Mouse (Mus musculus) heart, embryonic 14.5 days (tissue): ENCODE measurements at regions not wholly inside any gene's neighbourhood (a gene's known extent, or its start where the extent isn't known, plus 50 kb on each side); places are given as distances from the start of the nearest gene placed in this dataset.

Source experiments
- ATAC-seq: fragments of 200-750 bp; cut with Nextera tagmentation; 2 replicates; pipeline ENCODE4 v1.8.0; 2017; ENCODE audit warnings: low read depth, moderate TSS enrichment; ENCODE audit not compliant: insufficient number of reproducible peaks, insufficient read depth, low FRiP score
- H3K27ac ChIP-seq, 2 experiments: fragments of 200-500 bp in 1 of 2; fragments of 300-500 bp in 1 of 2; sonication (generic) in 1 of 2; replicated peaks in 1 of 2; 2 replicates each; pipeline ENCODE4 v1.5.1; 2012 to 2014; ENCODE audit warnings: low read depth in 2 of 2, low read length in 2 of 2, control low read depth in 1 of 2, mild to moderate bottlenecking in 1 of 2, mixed read lengths in 1 of 2; ENCODE audit not compliant: control insufficient read depth in 1 of 2, insufficient read depth in 1 of 2
- H3K27me3 ChIP-seq: fragments of 300-500 bp; sonication (generic); 2 replicates; pipeline ENCODE4 v1.6.1; 2014; ENCODE audit warnings: mild to moderate bottlenecking, low read length, control low read depth; ENCODE audit not compliant: control insufficient read depth, insufficient read depth
- H3K36me3 ChIP-seq: fragments of 300-500 bp; sonication (generic); 2 replicates; pipeline ENCODE4 v1.6.1; 2014; ENCODE audit warnings: mild to moderate bottlenecking, control low read depth, low read length, mixed read lengths; ENCODE audit not compliant: control insufficient read depth, insufficient read depth
- H3K4me1 ChIP-seq, 2 experiments: fragments of 200-500 bp in 1 of 2; fragments of 300-500 bp in 1 of 2; sonication (generic) in 1 of 2; 2 replicates each; pipeline ENCODE4 v1.6.1; 2012 to 2014; ENCODE audit warnings: low read length in 2 of 2, control low read depth in 1 of 2, mixed read lengths in 1 of 2; ENCODE audit not compliant: control insufficient read depth in 2 of 2, insufficient read depth in 2 of 2
- H3K4me2 ChIP-seq: fragments of 300-500 bp; sonication (generic); 2 replicates; pipeline ENCODE4 v1.6.1; 2014; ENCODE audit warnings: mild to moderate bottlenecking, low read length
- H3K4me3 ChIP-seq, 2 experiments: fragments of 200-500 bp in 1 of 2; fragments of 300-500 bp in 1 of 2; sonication (generic) in 1 of 2; 2 replicates each; pipeline ENCODE4 v1.5.1; 2012 to 2014; ENCODE audit warnings: low read length in 2 of 2, mild to moderate bottlenecking in 2 of 2, control low read depth in 1 of 2, low read depth in 1 of 2, moderate library complexity in 1 of 2; ENCODE audit not compliant: control insufficient read depth in 1 of 2, insufficient read depth in 1 of 2
- H3K9ac ChIP-seq: fragments of 300-500 bp; sonication (generic); 2 replicates; pipeline ENCODE4 v1.6.1; 2014; ENCODE audit warnings: mild to moderate bottlenecking, low read length
- H3K9me3 ChIP-seq: fragments of 300-500 bp; sonication (generic); 2 replicates; pipeline ENCODE4 v1.6.1; 2016; ENCODE audit warnings: low read length, control low read depth; ENCODE audit not compliant: control insufficient read depth
- WGBS: fragments of 180-500 bp; shearing (Covaris S2); extraction: QIAGEN DNeasy Blood & Tissue Kit; methylation state at CpG from one replicate; pipeline ENCODE4 v1.1.7; 2014; 5-methylcytosine and 5-hydroxymethylcytosine counted together

GRCm38 (mm10) chr5:129256136-129256535, 159.6 kb downstream of the Adgrd1 start:
- H3K27ac ChIP-seq: no peak overlapping the region
- WGBS: 72% methylated on average over 9 of the region's 9 CpGs

GRCm38 (mm10) chr5:129257206-129257605, 160.7 kb downstream of the Adgrd1 start:
- Histone ChIP-seq H3K9me3 (peaks cover 9% of the 10 kb centered on the region; the same call in 1 of the 2 replicates), H3K27me3 (no peaks in the 10 kb centered on the region), H3K4me2 (no peak overlapping the region), H3K9ac (no peak overlapping the region), H3K4me3 (no peak overlapping the region), H3K27ac (no peak overlapping the region), H3K4me1 (0 out of 4 replicates have a peak, but pooled peaks cover 0 to 2% of the 10 kb centered on the region in 2 experiments), H3K36me3 (no peaks in the 10 kb centered on the region)
- 57% methylated on average over 5 of the region's 5 CpGs for WGBS
- no peak for ATAC-seq

More at GRCm38 (mm10) chr5:129256136-129256535, 159.6 kb downstream of the Adgrd1 start:
- Histone ChIP-seq H3K36me3 (no peaks in the 10 kb centered on the region), H3K4me3 (no peak overlapping the region), H3K4me1 (0 out of 4 replicates have a peak, but pooled peaks cover 0 to under 1% of the 10 kb centered on the region in 2 experiments), H3K27me3 (no peaks in the 10 kb centered on the region), H3K4me2 (no peak overlapping the region), H3K9ac (no peak overlapping the region), H3K9me3 (peaks cover 9% of the 10 kb centered on the region; the same call in 1 of the 2 replicates)
- no peak for ATAC-seq

GRCm38 (mm10) chr5:129260689-129261088, 164.1 kb downstream of the Adgrd1 start:
- Histone ChIP-seq H3K27ac (no peak overlapping the region), H3K9ac (no peak overlapping the region), H3K36me3 (no peaks in the 10 kb centered on the region), H3K9me3 (no peaks in the 10 kb centered on the region), H3K27me3 (no peaks in the 10 kb centered on the region; the same call in 1 of the 2 replicates), H3K4me3 (no peak overlapping the region), H3K4me1 (peaks cover 0 to 5% of the 10 kb centered on the region in 2 experiments; a peak in 2 of 4 replicates), H3K4me2 (no peak overlapping the region)
- no peak for ATAC-seq
- WGBS: 69% methylated on average over 9 of the region's 9 CpGs

- Histone ChIP-seq H3K36me3 (no peaks in the 10 kb centered on the region), H3K4me2 (no peak overlapping the region), H3K4me3 (no peak overlapping the region), H3K4me1 (peaks cover 0 to 5% of the 10 kb centered on the region in 2 experiments; a peak in 2 of 4 replicates), H3K27me3 (peaks cover 7% of the 10 kb centered on the region), H3K9me3 (no peaks in the 10 kb centered on the region), H3K27ac (no peak overlapping the region), H3K9ac (no peak overlapping the region)
- no peak for ATAC-seq
- 35% methylated on average over 9 of the region's 9 CpGs for WGBS
Observed at GRCm38 (mm10) chr5:129263118-129263517, 166.6 kb downstream of the Adgrd1 start.

GRCm38 (mm10) chr5:129264363-129264762, 167.8 kb downstream of the Adgrd1 start:
- H3K27ac ChIP-seq: no peak overlapping the region
- no peak overlapping the region for H3K4me2 ChIP-seq
- H3K4me1 ChIP-seq: peaks cover 0 to 5% of the 10 kb centered on the region in 2 experiments; a peak in 2 of 4 replicates
- no peaks in the 10 kb centered on the region for H3K36me3 ChIP-seq
- no peak for ATAC-seq
- H3K9ac ChIP-seq: no peak overlapping the region
- no peaks in the 10 kb centered on the region for H3K9me3 ChIP-seq
- no peak overlapping the region for H3K4me3 ChIP-seq
- H3K27me3 ChIP-seq: peaks cover 18% of the 10 kb centered on the region
- WGBS: 88% methylated on average over 15 of the region's 15 CpGs

GRCm38 (mm10) chr5:129268456-129268855, 171.9 kb downstream of the Adgrd1 start:
- no peaks in the 10 kb centered on the region for H3K9me3 ChIP-seq
- no peaks in the 10 kb centered on the region for H3K36me3 ChIP-seq
- no peak for ATAC-seq
- peaks cover 37% of the 10 kb centered on the region for H3K27me3 ChIP-seq
- H3K4me3 ChIP-seq: no peak overlapping the region
- no peak overlapping the region for H3K4me2 ChIP-seq
- 20% methylated on average over 9 of the region's 9 CpGs for WGBS
- no peak overlapping the region for H3K27ac ChIP-seq
- H3K4me1 ChIP-seq: no peaks in the 10 kb centered on the region; a peak in 1 of 4 replicates
- no peak overlapping the region for H3K9ac ChIP-seq

GRCm38 (mm10) chr5:129270051-129270472, 173.5 kb downstream of the Adgrd1 start:
- no peak for ATAC-seq
- H3K9ac ChIP-seq: no peak overlapping the region
- no peak overlapping the region for H3K27ac ChIP-seq
- H3K27me3 ChIP-seq: peaks cover 37% of the 10 kb centered on the region
- no peaks in the 10 kb centered on the region for H3K4me1 ChIP-seq
- H3K9me3 ChIP-seq: no peaks in the 10 kb centered on the region
- WGBS: 14% methylated on average over 5 of the region's 5 CpGs
- H3K36me3 ChIP-seq: no peaks in the 10 kb centered on the region
- no peak overlapping the region for H3K4me3 ChIP-seq
- H3K4me2 ChIP-seq: no peak overlapping the region

GRCm38 (mm10) chr5:129281406-129281805, 184.9 kb downstream of the Adgrd1 start:
- no peak for ATAC-seq
- Histone ChIP-seq H3K4me2 (no peak overlapping the region), H3K36me3 (no peaks in the 10 kb centered on the region), H3K4me3 (no peak overlapping the region), H3K27me3 (peaks cover 14% of the 10 kb centered on the region; the same call in 1 of the 2 replicates), H3K9ac (no peak overlapping the region), H3K4me1 (no peaks in the 10 kb centered on the region), H3K9me3 (no peaks in the 10 kb centered on the region), H3K27ac (no peak overlapping the region)
- 24% methylated on average over 2 of the region's 2 CpGs for WGBS
